Mouse (Mus musculus) A20 (cell line): Measurements from ENCODE around the gene Ror2.

Experiments used
- DNase-seq: peaks from one replicate; pipeline ENCODE4 v3.0.0-alpha.2; 2011; ENCODE audit warnings: low read depth, low spot score

Ror2 gene

GRCm38 (mm10) chr13:53140298-53140697 lies 145.6 kb downstream of the Ror2 start:
- no peak for DNase-seq

- DNase-seq, result no peak
Observed at GRCm38 (mm10) chr13:53130567-53130966, 155.4 kb downstream of the Ror2 start.

GRCm38 (mm10) chr13:53130032-53130431 lies 155.9 kb downstream of the Ror2 start:
- DNase-seq, result no peak

GRCm38 (mm10) chr13:53125627-53126026 lies 160.3 kb downstream of the Ror2 start:
- DNase-seq, result no peak

- DNase-seq, result no peak
Observed at GRCm38 (mm10) chr13:53122085-53122484, 163.8 kb downstream of the Ror2 start.

- no peak for DNase-seq
Observed at GRCm38 (mm10) chr13:53120906-53121305, 165.0 kb downstream of the Ror2 start.

- peak; percentile 65 for DNase-seq
Observed at GRCm38 (mm10) chr13:53119586-53120426, 166.1 kb downstream of the Ror2 start.

GRCm38 (mm10) chr13:53118398-53118797 lies 167.5 kb downstream of the Ror2 start:
- no peak for DNase-seq

- no peak for DNase-seq
Observed at GRCm38 (mm10) chr13:53117921-53118320, 168.0 kb downstream of the Ror2 start.

- DNase-seq, result no peak
Observed at GRCm38 (mm10) chr13:53110249-53110578, 175.7 kb downstream of the Ror2 start.

- peak; percentile 95 for DNase-seq
Observed at GRCm38 (mm10) chr13:53109560-53110248, 176.2 kb downstream of the Ror2 start.

GRCm38 (mm10) chr13:53106676-53107075 lies 179.2 kb downstream of the Ror2 start:
- DNase-seq, result peak; percentile 82

- no peak for DNase-seq
Observed at GRCm38 (mm10) chr13:53099771-53100682, 185.9 kb downstream of the Ror2 start.

- DNase-seq, result peak; percentile 59
Observed at GRCm38 (mm10) chr13:53096615-53097014, 189.3 kb downstream of the Ror2 start.

GRCm38 (mm10) chr13:53095222-53095621 lies 190.7 kb downstream of the Ror2 start:
- no peak for DNase-seq

- no peak for DNase-seq
Observed at GRCm38 (mm10) chr13:53094658-53095057, 191.3 kb downstream of the Ror2 start.

- no peak for DNase-seq
Observed at GRCm38 (mm10) chr13:53093407-53093806, 192.5 kb downstream of the Ror2 start.

GRCm38 (mm10) chr13:53086552-53087282 lies 199.2 kb downstream of the Ror2 start:
- no peak for DNase-seq

GRCm38 (mm10) chr13:53081846-53082245 lies 204.1 kb downstream of the Ror2 start:
- DNase-seq, result no peak

- DNase-seq, result no peak
Observed at GRCm38 (mm10) chr13:53077732-53078345, 208.1 kb downstream of the Ror2 start.

GRCm38 (mm10) chr13:53075006-53075405 lies 210.9 kb downstream of the Ror2 start:
- DNase-seq, result no peak
